Mouse (Mus musculus) G1E-ER4 (cell line): ENCODE results near the gene Ppp1r10. TPM values are rescaled to one million over a fixed set of nuclear protein-coding genes. Genes with fewer than 3 reads are reported as not detected.
A peak's percentile ranks its signal among the peaks of the same experiment; 100 is the strongest.

Source experiments
- GATA1 ChIP-seq: IDR thresholded peaks from one replicate; pipeline ENCODE4 v1.8.0; 2012; ENCODE audit warnings: low read length, inconsistent platforms
- polyA plus RNA-seq: library from polyadenylated mRNA; stranded (reverse); fragments of >175 nt; gene quantifications from 2 replicates; pipeline ENCODE4 v1.2.3, GENCODE M21; 2012

Gene Ppp1r10
- 47.9 and 54.1 TPM in 2 replicates for polyA plus RNA-seq

- no peak for TF ChIP-seq GATA1
Observed at GRCm38 (mm10) chr17:35916297-35917142, at the start of gene Ppp1r10, which contains the start of gene Mrps18b. Ppp1r10 (plus strand) TSS chr17:35916434. Mrps18b (minus strand) TSS chr17:35916389.

GRCm38 (mm10) chr17:35866911-35867890 lies 49.0 kb upstream of the Ppp1r10 start:
- TF ChIP-seq GATA1, result no peak

GRCm38 (mm10) chr17:35868165-35868820 lies 47.9 kb upstream of the Ppp1r10 start:
- no peak for TF ChIP-seq GATA1

- TF ChIP-seq GATA1, result no peak
Observed at GRCm38 (mm10) chr17:35868961-35869345, 47.3 kb upstream of the Ppp1r10 start.

- TF ChIP-seq GATA1, result no peak
Observed at GRCm38 (mm10) chr17:35869346-35870067, 46.7 kb upstream of the Ppp1r10 start.

- TF ChIP-seq GATA1, result no peak
Observed at GRCm38 (mm10) chr17:35870151-35870883, 45.9 kb upstream of the Ppp1r10 start.

- no peak for TF ChIP-seq GATA1
Observed at GRCm38 (mm10) chr17:35870884-35871696, 45.1 kb upstream of the Ppp1r10 start.

GRCm38 (mm10) chr17:35873774-35874519 lies 42.3 kb upstream of the Ppp1r10 start:
- peak; percentile 73 for TF ChIP-seq GATA1

- no peak for TF ChIP-seq GATA1
Observed at GRCm38 (mm10) chr17:35874721-35875120, 41.5 kb upstream of the Ppp1r10 start.

- no peak for TF ChIP-seq GATA1
Observed at GRCm38 (mm10) chr17:35879245-35880057, 36.8 kb upstream of the Ppp1r10 start, which contains the start of gene Dhx16. Dhx16 (plus strand) TSS chr17:35879819.

- no peak for TF ChIP-seq GATA1
Observed at GRCm38 (mm10) chr17:35882924-35883323, 33.3 kb upstream of the Ppp1r10 start.

GRCm38 (mm10) chr17:35883777-35884176 lies 32.5 kb upstream of the Ppp1r10 start:
- TF ChIP-seq GATA1, result no peak
